Mouse (Mus musculus): ENCODE data around the gene Fancd2. TPM values are rescaled to one million over a fixed set of nuclear protein-coding genes. Genes with fewer than 3 reads are reported as not detected.
A peak's percentile ranks its signal among the peaks of the same experiment; 100 is the strongest.

Gene Fancd2
- polyA plus RNA-seq, 1 experiment = 0.13 TPM

- Histone ChIP-seq H3K27me3 (ENCODE audit: control insufficient read depth) (peaks cover 53% of the 10 kb centered on the region), H3K4me3 (replicated peaks) (peak overlapping the region; percentile 62), H3K9me3 (ENCODE audit: control insufficient read depth, low read length) (no peaks in the 10 kb centered on the region; the same call in 1 of the 2 replicates), H3K4me1 (ENCODE audit: control insufficient read depth) (peaks cover 16% of the 10 kb centered on the region), H3K36me3 (ENCODE audit: control insufficient read depth) (peaks cover 7% of the 10 kb centered on the region; the same call in 1 of the 2 replicates)
- no peak for TF ChIP-seq TAL1 (IDR thresholded peaks at IDR 0.05; ENCODE audit: low read length)
- no peak for TF ChIP-seq GATA1 (IDR thresholded peaks at IDR 0.05; ENCODE audit: low read length)
Measured at GRCm38 (mm10) chr6:113495071-113495675, 36.3 kb upstream of the Fancd2 start.

- no peak overlapping the region for H3K4me3 ChIP-seq (replicated peaks)
- no peaks in the 10 kb centered on the region; the same call in 1 of the 2 replicates for H3K9me3 ChIP-seq (ENCODE audit: control insufficient read depth, low read length)
- no peaks in the 10 kb centered on the region for H3K36me3 ChIP-seq (ENCODE audit: control insufficient read depth)
- peaks cover 12% of the 10 kb centered on the region for H3K4me1 ChIP-seq (ENCODE audit: control insufficient read depth)
- TF ChIP-seq GATA1 (IDR thresholded peaks at IDR 0.05; ENCODE audit: low read length) = no peak
- no peak for TF ChIP-seq TAL1 (IDR thresholded peaks at IDR 0.05; ENCODE audit: low read length)
- peaks cover 80% of the 10 kb centered on the region for H3K27me3 ChIP-seq (ENCODE audit: control insufficient read depth)
Measured at GRCm38 (mm10) chr6:113499346-113499745, 32.1 kb upstream of the Fancd2 start.

DNA sequence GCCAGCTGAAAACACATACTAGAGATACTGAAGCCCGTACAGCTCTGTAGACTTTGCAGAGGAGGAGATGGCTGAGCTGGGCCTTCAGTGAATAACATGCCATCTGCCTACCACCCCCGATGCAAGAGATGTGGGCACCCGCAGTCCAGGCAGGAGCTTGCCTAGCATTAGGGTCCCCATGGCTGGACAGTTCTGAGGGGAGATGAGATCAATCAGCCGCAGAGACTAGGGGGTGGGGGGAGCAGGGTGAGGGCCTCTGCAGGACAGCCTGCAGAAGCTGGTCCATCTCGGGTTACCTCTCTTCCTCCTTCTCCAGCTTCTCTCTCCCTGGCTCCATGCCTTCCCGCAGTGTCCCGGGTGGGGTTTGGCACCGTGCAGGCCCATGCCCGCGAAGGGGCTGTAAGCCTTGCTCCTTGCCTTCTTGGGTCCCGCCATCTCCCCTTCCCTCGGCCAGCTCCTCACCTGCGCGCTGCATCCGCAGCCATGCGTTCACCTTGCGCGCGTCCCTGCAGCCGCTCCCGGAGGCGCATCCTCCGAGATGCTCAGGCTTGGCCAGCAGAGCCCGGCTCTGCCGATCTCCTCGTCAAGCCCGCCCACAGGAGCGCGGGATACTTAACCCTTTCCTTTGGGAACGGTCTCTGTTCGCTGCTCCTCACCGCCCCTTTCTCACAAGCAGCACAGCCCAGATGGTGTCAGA, 29.9 kb upstream of the Fancd2 start, which contains the start of gene Prrt3:
Prrt3 (minus strand) TSS at position 544 of the 697 bp plus-strand sequence.
- Histone ChIP-seq H3K27me3 (ENCODE audit: control insufficient read depth) (peaks cover 58% of the 10 kb centered on the region), H3K9me3 (ENCODE audit: control insufficient read depth, low read length) (no peaks in the 10 kb centered on the region), H3K4me1 (ENCODE audit: control insufficient read depth) (no peaks in the 10 kb centered on the region; the same call in 1 of the 2 replicates), H3K4me3 (replicated peaks) (no peak within 1 kb of the TSS), H3K36me3 (ENCODE audit: control insufficient read depth) (no peaks in the 10 kb centered on the region)
- TF ChIP-seq GATA1 (IDR thresholded peaks at IDR 0.05; ENCODE audit: low read length) (no peak), TAL1 (IDR thresholded peaks at IDR 0.05; ENCODE audit: low read length) (no peak)

DNA sequence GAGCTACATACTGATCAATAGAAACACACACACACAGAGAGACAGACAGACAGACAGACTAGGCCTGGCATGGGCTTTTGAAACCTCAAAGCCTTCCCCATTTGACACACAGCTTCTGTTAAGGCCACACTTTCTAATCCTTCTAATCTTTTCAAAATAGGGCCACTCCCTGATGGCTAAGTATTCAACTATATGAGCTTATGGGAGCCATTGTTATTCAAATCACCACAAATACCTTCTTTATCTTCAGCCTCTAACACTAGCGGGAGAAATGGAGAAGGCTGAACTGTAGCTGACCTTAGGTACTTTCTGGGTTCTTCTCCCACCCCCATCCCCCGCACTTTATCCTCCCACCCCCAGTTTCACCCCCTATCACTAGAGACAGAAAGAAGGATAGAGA, 28.7 kb upstream of the Fancd2 start:
- H3K27me3 ChIP-seq (ENCODE audit: control insufficient read depth) = peaks cover 46% of the 10 kb centered on the region
- TF ChIP-seq GATA1 (IDR thresholded peaks at IDR 0.05; ENCODE audit: low read length) = no peak
- TF ChIP-seq TAL1 (IDR thresholded peaks at IDR 0.05; ENCODE audit: low read length) = no peak
- no peak overlapping the region for H3K4me3 ChIP-seq (replicated peaks)
- H3K9me3 ChIP-seq (ENCODE audit: control insufficient read depth, low read length) = no peaks in the 10 kb centered on the region
- no peaks in the 10 kb centered on the region; the same call in 1 of the 2 replicates for H3K4me1 ChIP-seq (ENCODE audit: control insufficient read depth)
- no peaks in the 10 kb centered on the region for H3K36me3 ChIP-seq (ENCODE audit: control insufficient read depth)

DNA sequence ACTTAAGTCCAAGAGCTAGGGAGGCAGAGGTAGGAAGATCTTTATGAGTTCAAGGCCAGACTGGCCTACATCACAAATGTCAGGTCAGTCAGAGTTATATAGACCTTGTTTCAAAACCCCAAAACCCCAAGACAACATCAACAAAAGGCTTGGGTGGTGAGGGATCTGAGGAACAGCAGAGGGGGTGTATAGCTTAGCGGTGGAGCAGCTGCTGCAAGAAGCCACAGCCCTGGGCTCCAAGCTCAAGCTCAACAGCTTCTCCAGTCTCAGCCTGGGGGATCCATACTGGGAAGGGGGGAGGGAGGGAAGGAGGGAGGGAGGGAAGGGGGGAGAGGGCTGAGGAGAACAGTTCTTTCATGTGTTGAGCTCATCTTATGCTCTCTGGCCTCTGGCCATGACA, 25.8 kb upstream of the Fancd2 start:
- Histone ChIP-seq H3K4me3 (replicated peaks) (no peak overlapping the region), H3K9me3 (ENCODE audit: control insufficient read depth, low read length) (no peaks in the 10 kb centered on the region), H3K4me1 (ENCODE audit: control insufficient read depth) (no peaks in the 10 kb centered on the region; the same call in 1 of the 2 replicates), H3K27me3 (ENCODE audit: control insufficient read depth) (peaks cover 25% of the 10 kb centered on the region), H3K36me3 (ENCODE audit: control insufficient read depth) (no peaks in the 10 kb centered on the region)
- TF ChIP-seq GATA1 (IDR thresholded peaks at IDR 0.05; ENCODE audit: low read length) (no peak), TAL1 (IDR thresholded peaks at IDR 0.05; ENCODE audit: low read length) (no peak)

- TF ChIP-seq GATA1 (IDR thresholded peaks at IDR 0.05; ENCODE audit: low read length) (no peak), TAL1 (IDR thresholded peaks at IDR 0.05; ENCODE audit: low read length) (no peak)
- no peak overlapping the region for H3K4me3 ChIP-seq (replicated peaks)
Measured at GRCm38 (mm10) chr6:113507130-113507529, 24.4 kb upstream of the Fancd2 start.

GRCm38 (mm10) chr6:113508272-113508946, 23.1 kb upstream of the Fancd2 start:
- peaks cover 6% of the 10 kb centered on the region for H3K36me3 ChIP-seq (ENCODE audit: control insufficient read depth)
- peaks cover 2% of the 10 kb centered on the region for H3K27me3 ChIP-seq (ENCODE audit: control insufficient read depth)
- no peaks in the 10 kb centered on the region for H3K4me1 ChIP-seq (ENCODE audit: control insufficient read depth)
- no peak overlapping the region for H3K4me3 ChIP-seq (replicated peaks)
- H3K9me3 ChIP-seq (ENCODE audit: control insufficient read depth, low read length) = no peaks in the 10 kb centered on the region
- TF ChIP-seq GATA1 (IDR thresholded peaks at IDR 0.05; ENCODE audit: low read length) = no peak
- TF ChIP-seq TAL1 (IDR thresholded peaks at IDR 0.05; ENCODE audit: low read length) = no peak

More at GRCm38 (mm10) chr6:113507130-113507529, 24.4 kb upstream of the Fancd2 start:
- Histone ChIP-seq H3K27me3 (ENCODE audit: control insufficient read depth) (peaks cover 10% of the 10 kb centered on the region), H3K9me3 (ENCODE audit: control insufficient read depth, low read length) (no peaks in the 10 kb centered on the region), H3K4me1 (ENCODE audit: control insufficient read depth) (no peaks in the 10 kb centered on the region), H3K36me3 (ENCODE audit: control insufficient read depth) (no peaks in the 10 kb centered on the region)

- Histone ChIP-seq H3K36me3 (ENCODE audit: control insufficient read depth) (peaks cover 11% of the 10 kb centered on the region), H3K9me3 (ENCODE audit: control insufficient read depth, low read length) (no peaks in the 10 kb centered on the region), H3K4me1 (ENCODE audit: control insufficient read depth) (no peaks in the 10 kb centered on the region), H3K4me3 (replicated peaks) (no peak overlapping the region), H3K27me3 (ENCODE audit: control insufficient read depth) (no peaks in the 10 kb centered on the region)
- TF ChIP-seq GATA1 (IDR thresholded peaks at IDR 0.05; ENCODE audit: low read length) (no peak), TAL1 (IDR thresholded peaks at IDR 0.05; ENCODE audit: low read length) (no peak)
Measured at GRCm38 (mm10) chr6:113508947-113509280, 22.6 kb upstream of the Fancd2 start.

- Histone ChIP-seq H3K27me3 (ENCODE audit: control insufficient read depth) (no peaks in the 10 kb centered on the region), H3K36me3 (ENCODE audit: control insufficient read depth) (peaks cover 62% of the 10 kb centered on the region), H3K9me3 (ENCODE audit: control insufficient read depth, low read length) (peaks cover 4% of the 10 kb centered on the region; the same call in 1 of the 2 replicates), H3K4me3 (replicated peaks) (no peak overlapping the region), H3K4me1 (ENCODE audit: control insufficient read depth) (no peaks in the 10 kb centered on the region)
- TF ChIP-seq GATA1 (IDR thresholded peaks at IDR 0.05; ENCODE audit: low read length) (no peak), TAL1 (IDR thresholded peaks at IDR 0.05; ENCODE audit: low read length) (no peak)
Measured at GRCm38 (mm10) chr6:113513944-113514343, 17.5 kb upstream of the Fancd2 start.
